Mouse (Mus musculus): ENCODE measurements at regions not wholly inside any gene's neighbourhood (a gene's known extent, or its start where the extent isn't known, plus 50 kb on each side); places are given as distances from the start of the nearest gene placed in this dataset.
A peak's percentile ranks its signal among the peaks of the same experiment; 100 is the strongest.

GRCm38 (mm10) chr2:149467801-149468200 lies 62.9 kb downstream of the Cst10 start:
- no peak for DNase-seq (ENCODE audit: low read depth, low spot score)

- no peak for DNase-seq (ENCODE audit: low read depth, low spot score)
These were observed 67.6 kb downstream of the Cst10 start for GRCm38 (mm10) chr2:149472411-149472810.

GRCm38 (mm10) chr2:149493280-149493988 lies 88.6 kb downstream of the Cst10 start:
- DNase-seq (ENCODE audit: low read depth, low spot score) = no peak

- DNase-seq (ENCODE audit: low read depth, low spot score) = no peak
These were observed 108.0 kb downstream of the Cst10 start for GRCm38 (mm10) chr2:149512870-149513269.

GRCm38 (mm10) chr2:149524424-149524823 lies 119.6 kb downstream of the Cst10 start:
- DNase-seq (ENCODE audit: low read depth, low spot score) = no peak

- no peak for DNase-seq (ENCODE audit: low read depth, low spot score)
These were observed 138.0 kb downstream of the Cst10 start for GRCm38 (mm10) chr2:149542837-149543236.

GRCm38 (mm10) chr2:149545708-149546107 lies 140.9 kb downstream of the Cst10 start:
- no peak for DNase-seq (ENCODE audit: low read depth, low spot score)

- no peak for DNase-seq (ENCODE audit: low read depth, low spot score)
These were observed 141.9 kb downstream of the Cst10 start for GRCm38 (mm10) chr2:149546639-149547200.

GRCm38 (mm10) chr2:149555209-149555608 lies 150.4 kb downstream of the Cst10 start:
- peak; percentile 26 for DNase-seq (ENCODE audit: low read depth, low spot score)

GRCm38 (mm10) chr2:149573773-149574172 lies 168.9 kb downstream of the Cst10 start:
- peak; percentile 29 for DNase-seq (ENCODE audit: low read depth, low spot score)

GRCm38 (mm10) chr2:149602581-149602980 lies 197.7 kb downstream of the Cst10 start:
- DNase-seq (ENCODE audit: low read depth, low spot score) = no peak

- DNase-seq (ENCODE audit: low read depth, low spot score) = no peak
These were observed 208.5 kb downstream of the Cst10 start for GRCm38 (mm10) chr2:149613381-149613780.

GRCm38 (mm10) chr2:149614078-149614939 lies 209.5 kb downstream of the Cst10 start:
- no peak for DNase-seq (ENCODE audit: low read depth, low spot score)

GRCm38 (mm10) chr2:149625626-149626025 lies 203.4 kb upstream of the Syndig1 start:
- no peak for DNase-seq (ENCODE audit: low read depth, low spot score)

- peak; percentile 22 for DNase-seq (ENCODE audit: low read depth, low spot score)
These were observed 187.8 kb upstream of the Syndig1 start for GRCm38 (mm10) chr2:149641207-149641606.

- DNase-seq (ENCODE audit: low read depth, low spot score) = no peak
These were observed 177.2 kb upstream of the Syndig1 start for GRCm38 (mm10) chr2:149651829-149652228.

- DNase-seq (ENCODE audit: low read depth, low spot score) = peak; percentile 7
These were observed 167.9 kb upstream of the Syndig1 start for GRCm38 (mm10) chr2:149661086-149661485.

- no peak for DNase-seq (ENCODE audit: low read depth, low spot score)
These were observed 164.6 kb upstream of the Syndig1 start for GRCm38 (mm10) chr2:149664377-149664776.

GRCm38 (mm10) chr2:149666412-149666811 lies 162.6 kb upstream of the Syndig1 start:
- peak; percentile 3 for DNase-seq (ENCODE audit: low read depth, low spot score)

GRCm38 (mm10) chr2:149671870-149672269 lies 157.1 kb upstream of the Syndig1 start:
- DNase-seq (ENCODE audit: low read depth, low spot score) = no peak

GRCm38 (mm10) chr2:149679822-149680459 lies 149.1 kb upstream of the Syndig1 start:
- no peak for DNase-seq (ENCODE audit: low read depth, low spot score)

- no peak for DNase-seq (ENCODE audit: low read depth, low spot score)
These were observed 106.7 kb upstream of the Syndig1 start for GRCm38 (mm10) chr2:149722342-149722741.

Data from ZHBTc4 (cell line).